25 mouse cellular contexts compared by ENCODE assay signal in genomic region chr13:76292050-76292449, GRCm38 (mm10). TPM values are rescaled to one million over a fixed set of nuclear protein-coding genes. Genes with fewer than 3 reads are reported as not detected.
"Had no signal": no experiment of that assay in that cellular context is flagged by ENCODE, and none has a peak within 500 bp of the region (broad histone marks: within the 10 kb centered on the region; RNA-seq: fewer than 3 reads in every experiment).

No protein-coding gene starts in this region.

- H3K4me1 ChIP-seq: liver, embryonic 13.5 days; midbrain, embryonic 12.5 days; midbrain, embryonic 15.5 days; neural tube, embryonic 12.5 days; neural tube, embryonic 15.5 days; stomach, embryonic 15.5 days had no signal

- DNase-seq: kidney, postnatal 36 days; layer of hippocampus, postnatal 36 days; liver, embryonic 13.5 days; lung, embryonic 14.5 days; right cerebral cortex, adult 18-20 months; right cerebral cortex, postnatal 25 days; spleen, adult 18-20 months; thymus, postnatal 25 days had no signal

- H3K4me3 ChIP-seq: left cerebral cortex, adult 2 months; liver, embryonic 13.5 days; midbrain, embryonic 12.5 days; midbrain, embryonic 15.5 days; neural tube, embryonic 12.5 days; neural tube, embryonic 15.5 days; stomach, embryonic 15.5 days had no signal

RNA-seq across cellular contexts. Expression of gene Fam81b, which starts 12.8 kb away (rescaled TPM):
- total RNA-seq: layer of hippocampus, adult 8-10 months; layer of hippocampus, postnatal 36 days; left cerebral cortex, adult 2 months; left cerebral cortex, postnatal 10 days; left cerebral cortex, postnatal 36 days; liver, adult 2 months; megakaryocyte, adult 5-6 weeks had no signal
- polyA plus RNA-seq: kidney, embryonic 14.5 days; kidney, postnatal 0 days; limb, embryonic 11.5 days; limb, embryonic 14.5 days; liver, adult 2 months; liver, embryonic 13.5 days; liver, embryonic 16.5 days; lung, embryonic 14.5 days; macrophage; midbrain, embryonic 12.5 days; neural tube, embryonic 12.5 days; neural tube, embryonic 15.5 days; stomach, embryonic 15.5 days had no signal
